Mouse (Mus musculus) gastrocnemius, postnatal 36 days (tissue): ENCODE measurements at regions not wholly inside any gene's neighbourhood (a gene's known extent, or its start where the extent isn't known, plus 50 kb on each side); places are given as distances from the start of the nearest gene placed in this dataset.

ENCODE experiments used
- DNase-seq, 2 experiments: peaks; one replicate each; pipeline ENCODE4 v3.0.0; 2022
- intact Hi-C: fragments of 180-260 bp; cut with DNase I; formaldehyde crosslinking; loops from one replicate; pipeline ENCODE4 v1.15.1; 2025

DNA sequence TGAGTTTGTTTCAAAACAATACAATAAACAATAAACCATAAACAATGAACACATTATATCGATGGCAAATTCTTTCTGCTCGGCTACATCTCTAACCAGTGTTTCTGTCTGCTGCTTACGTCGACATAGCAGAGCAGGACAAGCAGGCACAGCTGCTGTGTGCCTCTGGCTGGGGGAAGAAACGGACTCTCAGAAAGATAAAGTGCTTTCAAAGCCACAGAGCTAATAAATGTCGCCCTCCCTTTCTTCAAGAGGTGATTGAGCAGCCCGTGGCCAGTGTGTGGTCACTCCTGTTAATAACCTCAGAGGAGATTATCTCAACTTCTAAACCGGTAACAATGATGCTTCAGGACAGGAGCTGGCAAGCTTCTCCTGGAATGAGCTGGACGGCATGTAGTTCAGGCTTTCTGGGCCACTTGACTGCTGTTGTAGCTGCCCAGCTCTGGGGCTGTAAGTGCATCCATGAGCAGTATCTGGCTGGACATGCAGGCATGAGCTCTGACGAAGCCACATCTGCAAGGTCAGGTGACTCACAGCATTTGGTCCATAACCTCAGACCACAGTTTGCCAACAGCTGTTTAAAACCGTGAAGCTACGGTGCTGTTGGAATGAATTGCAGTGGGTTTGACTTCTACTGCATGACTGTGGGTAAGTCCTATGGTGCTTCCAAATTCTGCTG lies 55.6 kb downstream of the Evx1 start:
- intact Hi-C loops = no loop called here
- DNase-seq = no peak

DNA sequence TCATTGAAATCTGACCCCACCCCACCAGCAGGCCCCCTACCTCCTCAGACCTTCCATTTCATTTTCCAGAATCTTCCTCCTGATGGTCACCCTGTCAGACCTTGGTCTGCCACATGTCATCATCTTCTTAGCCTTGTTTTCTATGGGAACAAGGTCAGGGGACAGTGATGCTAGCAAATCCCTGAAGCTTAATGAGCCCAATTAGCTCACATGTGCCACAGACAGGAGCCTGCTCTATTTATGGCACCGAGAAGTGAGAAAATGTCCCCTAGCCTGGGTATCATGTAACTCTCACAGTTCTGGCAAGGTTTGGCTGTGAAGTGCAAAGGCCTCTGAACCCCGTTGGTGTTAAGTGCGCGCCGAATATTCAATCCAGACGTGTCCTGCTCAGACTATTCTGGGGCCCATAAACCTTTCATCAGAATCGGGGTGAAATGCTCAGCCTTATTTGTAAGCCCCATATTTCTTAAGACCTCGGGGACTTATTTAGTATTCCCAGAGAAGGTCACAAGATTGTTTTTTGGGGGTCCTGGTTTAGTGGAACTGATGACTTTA lies 57.6 kb downstream of the Evx1 start:
- no peak for DNase-seq
- intact Hi-C loops = no loop called here

GRCm38 (mm10) chr6:52379146-52379545 lies 65.8 kb downstream of the Evx1 start:
- intact Hi-C loops = no loop called here
- DNase-seq = no peak

GRCm38 (mm10) chr6:52379588-52379987 lies 66.3 kb downstream of the Evx1 start:
- intact Hi-C loops = no loop called here

DNA sequence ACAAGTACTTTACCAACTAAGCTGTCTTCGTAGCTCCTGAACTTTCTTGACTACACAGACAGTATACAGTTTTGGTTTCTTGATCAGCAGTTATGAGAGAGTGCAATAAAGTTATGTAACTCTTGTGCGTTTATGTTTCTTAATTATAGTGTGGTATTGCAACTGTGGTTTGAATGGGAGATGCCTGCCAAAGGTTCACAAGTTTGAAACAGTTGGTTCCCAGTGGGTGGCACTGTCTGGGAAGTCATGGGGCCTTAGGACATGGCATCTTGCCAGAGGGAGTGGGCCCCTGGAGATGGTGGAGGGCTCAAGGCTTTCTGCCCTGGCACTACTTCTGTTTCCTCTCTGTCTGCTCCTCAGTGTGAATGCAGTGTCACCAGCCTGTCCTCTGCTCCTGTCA lies 71.7 kb downstream of the Evx1 start:
- no peak for DNase-seq
- intact Hi-C loops = no loop called here

More at GRCm38 (mm10) chr6:52379588-52379987, 66.3 kb downstream of the Evx1 start:
- DNase-seq = no peak

DNA sequence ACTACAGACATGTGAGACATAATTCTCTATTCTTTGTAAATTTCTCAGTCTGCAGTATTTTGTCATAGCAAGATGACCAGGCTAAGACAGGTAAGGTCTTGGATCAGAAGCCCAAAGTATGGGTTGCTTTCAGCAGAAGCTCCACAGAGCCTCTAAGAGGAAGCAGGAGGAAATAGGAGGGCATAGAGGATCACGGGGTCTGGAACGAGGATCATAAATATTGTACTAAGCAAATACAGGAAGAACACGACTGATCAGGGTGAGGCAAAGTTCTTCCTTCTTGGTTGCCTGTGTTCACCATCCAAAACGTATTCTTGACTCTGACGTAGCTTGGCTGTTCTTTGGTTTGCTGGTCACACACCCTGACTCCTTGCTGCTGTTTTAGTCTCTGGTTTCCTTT lies 88.1 kb downstream of the Evx1 start:
- DNase-seq = no peak
- intact Hi-C loops = no loop called here

- DNase-seq = no peak
Measured at GRCm38 (mm10) chr6:52409991-52410390, 96.7 kb downstream of the Evx1 start.

DNA sequence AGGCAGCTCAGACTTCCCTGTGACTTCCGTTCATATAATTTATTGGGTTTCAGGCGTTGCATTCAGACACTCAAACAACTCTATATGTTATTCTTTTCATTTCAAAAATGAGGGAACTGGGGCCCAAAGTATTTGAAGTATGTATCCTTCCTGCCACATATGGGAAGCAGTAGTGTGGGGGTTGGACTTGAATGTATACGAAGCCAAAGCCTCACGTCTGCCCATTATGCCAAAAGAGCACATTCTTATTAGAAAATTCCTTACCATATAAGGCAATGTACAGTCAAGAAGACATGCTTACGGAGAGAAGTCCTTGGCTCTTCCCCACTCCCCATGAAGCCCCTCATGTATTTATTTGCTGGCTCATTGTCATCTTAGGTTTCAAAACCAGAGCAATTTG lies 97.4 kb downstream of the Evx1 start:
- no peak for DNase-seq
- intact Hi-C loops = no loop called here

More at GRCm38 (mm10) chr6:52409991-52410390, 96.7 kb downstream of the Evx1 start:
- intact Hi-C loops = no loop called here

- DNase-seq = no peak
- intact Hi-C loops = no loop called here
Measured at GRCm38 (mm10) chr6:52411302-52411701, 98.0 kb downstream of the Evx1 start.

DNA sequence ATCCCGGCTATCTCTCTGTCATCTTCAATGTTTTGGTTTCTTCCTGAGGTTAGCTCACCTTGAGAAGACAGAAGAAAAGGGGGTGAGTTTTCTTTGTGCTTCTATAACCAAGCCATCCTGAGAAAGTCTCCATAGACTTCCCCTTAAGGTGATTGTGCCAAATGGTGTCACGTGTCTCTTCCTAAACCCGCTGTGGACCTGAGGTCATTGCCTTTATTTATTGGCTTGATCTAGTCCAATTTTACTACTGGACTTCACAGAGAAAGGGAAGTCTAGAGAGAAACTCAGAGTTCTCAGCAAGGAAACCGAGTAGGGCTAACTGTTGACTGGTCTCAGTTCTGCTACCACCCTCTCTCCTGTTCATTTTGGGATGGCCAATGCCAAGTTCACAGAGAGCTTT lies 100.3 kb downstream of the Evx1 start:
- intact Hi-C loops = no loop called here
- no peak for DNase-seq

- DNase-seq = no peak
- intact Hi-C loops = no loop called here
Measured at GRCm38 (mm10) chr6:52415341-52415946, 102.1 kb downstream of the Evx1 start.

DNA sequence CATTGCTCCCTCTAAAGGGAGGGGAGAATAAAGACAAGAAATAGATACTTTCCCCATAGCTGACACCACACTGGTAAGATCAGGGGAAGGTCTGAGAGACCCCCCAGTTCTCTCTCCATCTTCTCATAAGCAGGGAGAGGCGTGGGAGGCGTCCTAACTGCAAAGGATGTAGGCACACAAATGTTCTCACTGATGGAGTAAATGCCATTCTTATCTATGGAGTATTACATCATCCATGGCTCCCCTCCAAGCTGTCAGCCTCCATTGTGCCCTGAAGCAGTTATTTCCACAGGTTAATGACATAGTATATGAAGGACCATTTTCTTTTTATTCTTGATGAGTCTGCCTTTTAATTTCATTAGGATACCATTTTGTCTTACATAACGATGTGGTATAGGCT lies 103.2 kb downstream of the Evx1 start:
- intact Hi-C loops = no loop called here
- DNase-seq = no peak

GRCm38 (mm10) chr6:52417439-52418124 lies 104.3 kb downstream of the Evx1 start:
- DNase-seq = peak in 1 of 2 experiments; percentile 22
- intact Hi-C loops = no loop called here

GRCm38 (mm10) chr6:52418451-52419170 lies 105.3 kb downstream of the Evx1 start:
- peak; percentile 51 to 77 for DNase-seq
- intact Hi-C loops = no loop called here

DNA sequence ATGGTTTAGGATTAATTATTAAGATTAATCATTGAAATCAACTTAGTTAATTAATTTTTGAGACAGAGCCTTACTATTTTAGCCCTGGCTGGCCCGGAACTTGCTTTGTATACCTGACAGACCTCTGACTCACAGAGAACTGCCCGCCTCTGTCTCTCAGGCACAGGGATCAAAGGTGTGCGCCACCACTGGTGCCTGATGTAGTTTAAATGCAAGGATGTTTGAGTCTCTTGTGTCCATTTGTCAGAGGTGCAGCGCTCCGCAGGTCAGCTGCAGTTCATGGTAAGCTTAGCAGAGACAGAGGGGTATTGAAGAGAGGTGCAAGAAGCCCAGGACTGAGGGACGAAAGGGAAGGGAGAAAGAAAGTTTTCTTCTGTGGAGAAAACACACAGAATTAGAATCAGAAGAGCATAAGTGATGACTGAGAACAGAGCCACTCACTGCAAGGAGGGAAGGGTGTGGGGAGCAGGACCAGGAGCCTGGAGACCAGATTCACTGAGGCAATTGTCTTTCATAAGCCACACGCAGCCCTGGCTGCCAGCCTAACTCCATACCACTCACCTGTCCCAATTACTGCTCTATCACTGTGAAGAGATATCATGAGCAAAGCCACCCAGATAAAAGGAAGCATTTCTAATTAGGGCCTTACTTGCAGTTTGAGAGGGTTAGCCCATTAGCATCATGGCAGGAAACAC lies 107.1 kb downstream of the Evx1 start:
- no peak for DNase-seq
- intact Hi-C loops = no loop called here

DNA sequence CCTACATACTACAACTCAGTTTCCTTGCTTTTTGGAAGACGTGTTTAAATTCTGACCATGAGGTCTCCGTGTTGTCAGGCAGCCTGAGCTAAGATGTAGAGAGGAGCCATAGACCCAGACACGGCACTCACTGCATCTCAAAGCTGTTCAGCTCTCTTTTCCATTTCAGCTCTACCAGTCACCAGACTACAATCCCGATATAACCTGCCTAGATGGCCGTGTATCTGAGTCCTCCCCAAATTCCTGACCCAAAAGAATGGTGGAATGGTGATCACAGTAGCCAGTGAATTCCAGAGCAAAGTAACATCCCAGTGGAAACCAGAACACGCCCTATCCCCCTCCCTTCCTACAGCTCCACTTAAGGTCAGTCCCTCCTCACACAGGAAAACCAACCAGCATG lies 108.5 kb downstream of the Evx1 start:
- DNase-seq = no peak
- intact Hi-C loops = no loop called here

GRCm38 (mm10) chr6:52422686-52423085 lies 109.4 kb downstream of the Evx1 start:
- intact Hi-C loops = no loop called here
- DNase-seq = no peak

- intact Hi-C loops = no loop called here
- no peak for DNase-seq
Measured at GRCm38 (mm10) chr6:52423581-52424107, 110.3 kb downstream of the Evx1 start.

DNA sequence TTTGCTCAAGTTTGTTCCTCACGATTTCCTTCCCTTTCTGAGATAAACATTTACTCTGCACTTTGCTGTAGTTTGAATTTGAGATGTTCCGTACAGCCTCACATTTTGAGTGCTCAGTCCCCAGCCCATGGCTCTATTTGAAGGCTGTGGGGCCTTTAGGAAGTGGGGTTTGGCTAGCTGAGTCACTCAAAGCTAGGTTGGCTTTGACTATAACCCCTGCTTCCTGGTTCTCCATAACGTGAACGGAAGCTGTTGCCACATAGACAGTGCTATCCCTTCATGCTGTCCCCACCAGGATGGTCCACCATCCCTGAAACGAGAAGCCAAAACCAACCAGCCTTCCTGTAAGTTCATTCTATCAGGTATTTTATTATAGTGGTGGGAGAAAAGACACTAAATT lies 111.1 kb downstream of the Evx1 start:
- DNase-seq = no peak
- intact Hi-C loops = no loop called here

GRCm38 (mm10) chr6:52425082-52425481 lies 111.8 kb downstream of the Evx1 start:
- no peak for DNase-seq
- intact Hi-C loops = no loop called here
